Comparison of ENCODE assay signal across 8 mouse cellular contexts in genomic region chr7:89980133-89980484, GRCm38 (mm10). TPM values are rescaled to one million over a fixed set of nuclear protein-coding genes. Genes with fewer than 3 reads are reported as not detected.
DNase-seq lines count a peak whose midpoint lies in the region; ATAC-seq and TF ChIP-seq lines count a peak whose summit lies in the region.

No protein-coding gene starts in this region.

- peak; percentile 29 for ATAC-seq in heart, embryonic 16.5 days (replicated peaks; ENCODE audit: extremely low read depth, insufficient read depth, low FRiP score)
- ATAC-seq in Patski = peak; percentile 36
- no peak for ATAC-seq in hindbrain, embryonic 12.5 days (ENCODE audit: low FRiP score)
- ATAC-seq in midbrain, embryonic 13.5 days = no peak
- ATAC-seq in megakaryocyte-erythroid progenitor cell, adult 5-6 weeks (replicated peaks; ENCODE audit: low FRiP score, low TSS enrichment, poor library complexity, severe bottlenecking) = no peak

- in situ Hi-C loops in Patski (cut with MboI; ENCODE audit: low pct_unique_long_range_greater_than_20kb) = loop anchor here (25.0 kb wide), 1 partner anchor 457 kb away; the partner anchor contains the start of genes Ccdc89 and Crebzf

- H3K4me3 ChIP-seq in heart, embryonic 16.5 days (ENCODE audit: low read length) = peak overlapping the region; percentile 95
- H3K4me3 ChIP-seq in hindbrain, embryonic 12.5 days = peak overlapping the region; percentile 67
- peak overlapping the region; percentile 69 for H3K4me3 ChIP-seq in midbrain, embryonic 13.5 days (replicated peaks)

- no peaks in the 10 kb centered on the region for H3K9me3 ChIP-seq in heart, embryonic 16.5 days (replicated peaks; ENCODE audit: control insufficient read depth, low read length)
- no peaks in the 10 kb centered on the region for H3K9me3 ChIP-seq in hindbrain, embryonic 12.5 days (replicated peaks)
- no peaks in the 10 kb centered on the region for H3K9me3 ChIP-seq in midbrain, embryonic 13.5 days

- H3K27me3 ChIP-seq in heart, embryonic 16.5 days (ENCODE audit: control insufficient read depth, insufficient read depth, low read length) = no peaks in the 10 kb centered on the region
- H3K27me3 ChIP-seq in Patski = no peaks in the 10 kb centered on the region
- no peaks in the 10 kb centered on the region for H3K27me3 ChIP-seq in hindbrain, embryonic 12.5 days
- no peaks in the 10 kb centered on the region for H3K27me3 ChIP-seq in midbrain, embryonic 13.5 days

- peak overlapping the region; percentile 77 for H3K4me2 ChIP-seq in heart, embryonic 16.5 days (ENCODE audit: low read depth, low read length)
- H3K4me2 ChIP-seq in hindbrain, embryonic 12.5 days (replicated peaks) = peak overlapping the region; percentile 58
- peak overlapping the region; percentile 89 for H3K4me2 ChIP-seq in midbrain, embryonic 13.5 days (replicated peaks)

- POLR2A ChIA-PET in Patski (lab: Charles Lee) = interaction anchor here (1.0 to 1.3 kb wide), 2 partner anchors 18 to 26 kb away, joined by 3 to 4 read pairs; no protein-coding TSS in a partner anchor

- DNase-seq in heart, postnatal 10 days = no peak
- no peak for DNase-seq in Patski (ENCODE audit: low read depth, low spot score)
- DNase-seq in ovary, adult 18-20 months (ENCODE audit: low spot score) = no peak
- DNase-seq in right cerebral cortex, postnatal 10 days (ENCODE audit: low spot score in 2 of 2) = no peak

- peaks cover 16% of the 10 kb centered on the region for H3K4me1 ChIP-seq in heart, embryonic 16.5 days (ENCODE audit: control insufficient read depth, insufficient read depth, low read length)
- peaks cover 14% of the 10 kb centered on the region for H3K4me1 ChIP-seq in hindbrain, embryonic 12.5 days
- H3K4me1 ChIP-seq in midbrain, embryonic 13.5 days (replicated peaks) = peaks cover 21% of the 10 kb centered on the region

- CTCF ChIA-PET in Patski (lab: Charles Lee) = no interaction called here

- WGBS in heart, embryonic 16.5 days = under 1% methylated on average over 31 of the region's 31 CpGs
- under 1% methylated on average over 31 of the region's 31 CpGs for WGBS in hindbrain, embryonic 12.5 days
- WGBS in midbrain, embryonic 13.5 days = under 1% methylated on average over 31 of the region's 31 CpGs

- peaks cover 11% of the 10 kb centered on the region for H3K36me3 ChIP-seq in heart, embryonic 16.5 days (ENCODE audit: control insufficient read depth, insufficient read depth)
- peaks cover 13% of the 10 kb centered on the region for H3K36me3 ChIP-seq in hindbrain, embryonic 12.5 days
- H3K36me3 ChIP-seq in midbrain, embryonic 13.5 days = peaks cover 14% of the 10 kb centered on the region

- H3K27ac ChIP-seq in heart, embryonic 16.5 days (ENCODE audit: low read length) = peak overlapping the region; percentile 98
- H3K27ac ChIP-seq in hindbrain, embryonic 12.5 days = peak overlapping the region; percentile 99
- peak overlapping the region; percentile 99 for H3K27ac ChIP-seq in midbrain, embryonic 13.5 days

- intact Hi-C loops in heart, postnatal 10 days (cut with DNase I) = no loop called here

- peak overlapping the region; percentile 93 for H3K9ac ChIP-seq in heart, embryonic 16.5 days (ENCODE audit: low read length)
- H3K9ac ChIP-seq in hindbrain, embryonic 12.5 days = peak overlapping the region; percentile 80
- peak overlapping the region; percentile 87 for H3K9ac ChIP-seq in midbrain, embryonic 13.5 days (replicated peaks)

- no peak for TF ChIP-seq CTCF in Patski (IDR thresholded peaks at IDR 0.05)

RNA-seq across cellular contexts. Expression of gene Eed, which starts 0.7 kb away (rescaled TPM):
- 45.4 and 47.9 TPM in 2 replicates for polyA plus RNA-seq in heart, embryonic 16.5 days (2015; fragmentation: Nextera tagmentation; extraction: Ambion mirVana)
- total RNA-seq in heart, postnatal 10 days (2021) = 10 to 100 TPM; 26.6 to 30.3 TPM
- 74.1 TPM for polyA plus RNA-seq in Patski (2021)
- polyA plus RNA-seq in hindbrain, embryonic 12.5 days (2016; fragmentation: Nextera tagmentation; extraction: Ambion mirVana) = 69.1 and 69.7 TPM in 2 replicates
- polyA plus RNA-seq in midbrain, embryonic 13.5 days (2015; fragmentation: Nextera tagmentation; extraction: Ambion mirVana) = 36.6 and 42.4 TPM in 2 replicates
- total RNA-seq in megakaryocyte-erythroid progenitor cell, adult 5-6 weeks (2014; fragmentation: Nextera tagmentation) = 97.7 and 117 TPM in 2 replicates
- 131 and 152 TPM in 2 replicates for total RNA-seq in megakaryocyte-erythroid progenitor cell, adult 5-6 weeks (2017)

RNA-seq across cellular contexts. Expression of gene Hikeshi, which starts 39.1 kb away (rescaled TPM):
- 105 and 113 TPM in 2 replicates for polyA plus RNA-seq in heart, embryonic 16.5 days (2015; fragmentation: Nextera tagmentation; extraction: Ambion mirVana)
- total RNA-seq in heart, postnatal 10 days (2021) = 10 to 100 TPM; 59.1 to 61.9 TPM
- 80.3 TPM for polyA plus RNA-seq in Patski (2021)
- polyA plus RNA-seq in hindbrain, embryonic 12.5 days (2016; fragmentation: Nextera tagmentation; extraction: Ambion mirVana) = 131 and 142 TPM in 2 replicates
- 147 and 150 TPM in 2 replicates for polyA plus RNA-seq in midbrain, embryonic 13.5 days (2015; fragmentation: Nextera tagmentation; extraction: Ambion mirVana)
- total RNA-seq in megakaryocyte-erythroid progenitor cell, adult 5-6 weeks (2014; fragmentation: Nextera tagmentation) = 78.2 and 103 TPM in 2 replicates
- total RNA-seq in megakaryocyte-erythroid progenitor cell, adult 5-6 weeks (2017) = 129 and 134 TPM in 2 replicates

Comparison
In these comparisons a context has a peak if more than half of its experiments do, and no peak if none do; other contexts are left out.
1. ATAC-seq: peak in heart, embryonic 16.5 days (single experiment) and Patski (single experiment); none in hindbrain, embryonic 12.5 days (single experiment), midbrain, embryonic 13.5 days (single experiment) and megakaryocyte-erythroid progenitor cell, adult 5-6 weeks (single experiment).
2. Peak in every context shown above with its lines, with median percentiles within 50 percentile points of each other: H3K27ac ChIP-seq, H3K4me2 ChIP-seq, H3K4me3 ChIP-seq and H3K9ac ChIP-seq.